Mouse (Mus musculus): ENCODE data around the gene Gm14226. TPM values are rescaled to one million over a fixed set of nuclear protein-coding genes. Genes with fewer than 3 reads are reported as not detected.

The Gm14226 gene
- total RNA-seq, 2 experiments from 2014 or later, result not detected

Other genes with a start within 250 kb of the Gm14226 start
- gene Gm14214, start 248.2 kb upstream of the Gm14226 start, total RNA-seq (2015), result not detected in 2 replicates
- not detected in 2 replicates for gene Gm14214, start 248.2 kb upstream of the Gm14226 start, total RNA-seq (2017)
- gene Raly, start 227.2 kb upstream of the Gm14226 start, total RNA-seq (2015), result 95.3 and 110 TPM in 2 replicates
- gene Raly, start 227.2 kb upstream of the Gm14226 start, total RNA-seq (2017), result 163 and 183 TPM in 2 replicates
- 0.34 TPM in 1 of 2 replicates, not detected in the other for gene a, start 226.9 kb upstream of the Gm14226 start, total RNA-seq (2015)
- gene a, start 226.9 kb upstream of the Gm14226 start, total RNA-seq (2017), result not detected in 2 replicates
- 221 and 224 TPM in 2 replicates for gene Eif2s2, start 125.3 kb upstream of the Gm14226 start, total RNA-seq (2015)
- gene Eif2s2, start 125.3 kb upstream of the Gm14226 start, total RNA-seq (2017), result 199 and 212 TPM in 2 replicates
- gene Ahcy, start 56.2 kb downstream of the Gm14226 start, total RNA-seq (2015), result 143 and 155 TPM in 2 replicates
- 103 and 109 TPM in 2 replicates for gene Ahcy, start 56.2 kb downstream of the Gm14226 start, total RNA-seq (2017)
- 50.8 and 52.9 TPM in 2 replicates for gene Itch, start 115.2 kb downstream of the Gm14226 start, total RNA-seq (2015)
- 48.7 and 53.4 TPM in 2 replicates for gene Itch, start 115.2 kb downstream of the Gm14226 start, total RNA-seq (2017)
- gene Dynlrb1, start 218.3 kb downstream of the Gm14226 start, total RNA-seq (2015), result 378 and 407 TPM in 2 replicates
- gene Dynlrb1, start 218.3 kb downstream of the Gm14226 start, total RNA-seq (2017), result 230 and 257 TPM in 2 replicates

All from megakaryocyte progenitor cell, adult 5-6 weeks (primary cell).